1 mouse cellular context compared by ENCODE assay signal in genomic region chr9:118589249-118589648, GRCm38 (mm10).
A peak's percentile ranks its signal among the peaks of the same experiment; 100 is the strongest.
TF ChIP-seq lines count a peak whose summit lies in the region.

No protein-coding gene starts in this region.

TF ChIP-seq in MEL, 35 proteins besides CTCF, POLR2A, EP300 and RAD21 (continued from another document):
- peak; percentile 78 for TF ChIP-seq MAZ (IDR thresholded peaks at IDR 0.05; ENCODE audit: low read depth, low read length)
- TF ChIP-seq MAX (IDR thresholded peaks at IDR 0.05; ENCODE audit: low read length): no peak
- TF ChIP-seq CHD2 (IDR thresholded peaks at IDR 0.05; ENCODE audit: low read length): no peak
- no peak for TF ChIP-seq MXI1 (IDR thresholded peaks at IDR 0.05; ENCODE audit: low read depth, low read length)
- peak; percentile 73 for TF ChIP-seq SMC3 (IDR thresholded peaks at IDR 0.05; ENCODE audit: low read depth, low read length)
- TF ChIP-seq ETS1 (IDR thresholded peaks at IDR 0.05; ENCODE audit: low read depth, low read length): no peak
TF ChIP-seq in MEL: peak in this region for 3.
